In the genomic region with DNA sequence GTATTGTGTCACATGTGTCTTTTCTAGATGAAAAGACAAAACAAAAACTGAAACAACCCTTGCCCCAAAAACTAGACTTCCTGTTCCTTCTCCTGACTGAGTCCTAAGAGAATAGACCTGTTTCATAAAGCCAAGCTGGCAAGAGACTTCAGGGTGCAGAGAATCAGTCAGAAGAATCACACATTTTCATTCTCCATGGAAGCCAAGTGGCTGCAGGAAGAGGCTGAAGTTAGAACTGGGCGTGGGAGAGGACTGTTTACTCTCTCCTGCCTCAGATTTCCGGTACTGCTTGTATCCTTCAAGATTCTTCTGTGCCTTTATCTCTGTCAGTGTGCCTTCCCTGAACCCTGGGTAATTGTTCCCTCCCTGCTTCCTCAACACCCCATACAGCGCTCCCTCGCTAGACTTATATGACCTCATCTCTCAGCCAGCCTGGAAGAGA, we compare ENCODE assay signal across 7 mouse cellular contexts.
DNase-seq lines count a peak whose midpoint lies in the region; ATAC-seq and TF ChIP-seq lines count a peak whose summit lies in the region.

No protein-coding gene starts in this region.

- no peaks in the 10 kb centered on the region for H3K9me3 ChIP-seq in liver, postnatal 0 days (ENCODE audit: low read length)

- ATAC-seq in liver, postnatal 0 days, result peak; percentile 41
- no peak for ATAC-seq in cerebellum, adult (ENCODE audit: insufficient number of reproducible peaks, low FRiP score, low TSS enrichment)

- H3K4me1 ChIP-seq in lung, adult 2 months (ENCODE audit: control insufficient read depth, insufficient read depth, low read length), result peaks cover 17% of the 10 kb centered on the region
- H3K4me1 ChIP-seq in liver, postnatal 0 days (ENCODE audit: insufficient read depth), result peaks cover 8% of the 10 kb centered on the region

- TF ChIP-seq POLR2A in lung, adult 2 months (IDR thresholded peaks at IDR 0.05; ENCODE audit: borderline replicate concordance, extremely low read depth, low read depth, low read length), result no peak

- no peak overlapping the region for H3K9ac ChIP-seq in liver, postnatal 0 days (replicated peaks)

- DNase-seq in lung, adult 18-20 months, result peak; percentile 44 to 61
- DNase-seq in lung, adult 2 months, result no peak
- peak; percentile 67 to 75 for DNase-seq in heart, adult 9 months (ENCODE audit: low spot score in 2 of 2)
- DNase-seq in liver, postnatal 0 days, result no peak
- DNase-seq in telencephalon, adult 2 months (ENCODE audit: low read depth, low spot score), result peak; percentile 17
- DNase-seq in MN1 (ENCODE audit: low spot score), result no peak

- 28% methylated on average over 4 of the region's 4 CpGs for WGBS in lung, adult 2 months
- WGBS in liver, postnatal 0 days (ENCODE audit: insufficient replicate concordance), result 39% methylated on average over 4 of the region's 4 CpGs

- no peaks in the 10 kb centered on the region for H3K36me3 ChIP-seq in liver, postnatal 0 days (replicated peaks; ENCODE audit: insufficient read depth, low read length)

- H3K4me2 ChIP-seq in liver, postnatal 0 days (ENCODE audit: low read depth, low read length), result no peak overlapping the region

- TF ChIP-seq EP300 in liver, postnatal 0 days (IDR thresholded peaks at IDR 0.05; ENCODE audit: low read depth), result peak; percentile 76

- no peak for TF ChIP-seq CTCF in lung, adult 2 months (IDR thresholded peaks at IDR 0.05; ENCODE audit: insufficient read depth, low read length)
- no peak for TF ChIP-seq CTCF in liver, postnatal 0 days (IDR thresholded peaks at IDR 0.05; ENCODE audit: low read depth)

- no peaks in the 10 kb centered on the region for H3K27me3 ChIP-seq in liver, postnatal 0 days (ENCODE audit: insufficient read depth, low read length)

- H3K27ac ChIP-seq in liver, postnatal 0 days (ENCODE audit: low read depth), result 0 out of 2 replicates have a peak overlapping the region, but pooled peaks have one; percentile 17

- H3K4me3 ChIP-seq in lung, adult 2 months (replicated peaks; ENCODE audit: extremely low read depth, low read depth, low read length), result no peak overlapping the region
- H3K4me3 ChIP-seq in liver, postnatal 0 days (ENCODE audit: low read depth, low read length), result no peak overlapping the region

Comparison
In these comparisons a context has a peak if more than half of its experiments do, and no peak if none do; other contexts are left out.
1. DNase-seq: peak in lung, adult 18-20 months (2 of 2), heart, adult 9 months (2 of 2) and telencephalon, adult 2 months (single experiment); none in lung, adult 2 months (single experiment), liver, postnatal 0 days (single experiment) and MN1 (single experiment).